Mouse (Mus musculus) gastrocnemius, postnatal 4 days (tissue): ENCODE results near the gene 4930412O13Rik. TPM values are rescaled to one million over a fixed set of nuclear protein-coding genes. Genes with fewer than 3 reads are reported as not detected.
A peak's percentile ranks its signal among the peaks of the same experiment; 100 is the strongest.

Experiments used
- DNase-seq, 2 experiments: peaks; one replicate each; pipeline ENCODE4 v3.0.0; 2021 to 2022; ENCODE audit warnings: low spot score in 2 of 2, mixed read lengths in 2 of 2
- total RNA-seq, 2 experiments: library from RNA; stranded (reverse); gene quantifications; 2 replicates each; pipeline ENCODE4 v1.2.3; 2021

Gene 4930412O13Rik
- total RNA-seq, 2 experiments from 2014 or later, result not detected

DNA sequence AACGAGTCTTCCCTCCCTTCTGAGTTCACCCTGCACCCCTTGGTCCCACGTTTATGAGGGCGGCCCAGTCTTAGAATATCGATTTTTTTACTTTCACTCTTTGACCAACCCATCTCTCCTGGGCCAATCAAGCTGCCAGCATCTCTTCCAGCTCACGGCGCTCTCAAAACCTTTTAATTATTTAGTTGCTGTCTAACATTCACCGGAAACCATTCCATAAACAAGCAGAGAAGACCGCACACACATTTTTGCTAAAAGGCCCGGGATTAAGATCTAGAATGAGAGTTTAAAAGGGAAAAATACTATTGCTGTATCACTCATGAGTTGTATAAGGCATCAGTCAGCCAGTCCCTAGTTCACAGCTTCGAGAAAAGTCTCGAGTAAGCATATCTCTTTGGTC, 781 bp upstream of the 4930412O13Rik start:
- no peak for DNase-seq

DNA sequence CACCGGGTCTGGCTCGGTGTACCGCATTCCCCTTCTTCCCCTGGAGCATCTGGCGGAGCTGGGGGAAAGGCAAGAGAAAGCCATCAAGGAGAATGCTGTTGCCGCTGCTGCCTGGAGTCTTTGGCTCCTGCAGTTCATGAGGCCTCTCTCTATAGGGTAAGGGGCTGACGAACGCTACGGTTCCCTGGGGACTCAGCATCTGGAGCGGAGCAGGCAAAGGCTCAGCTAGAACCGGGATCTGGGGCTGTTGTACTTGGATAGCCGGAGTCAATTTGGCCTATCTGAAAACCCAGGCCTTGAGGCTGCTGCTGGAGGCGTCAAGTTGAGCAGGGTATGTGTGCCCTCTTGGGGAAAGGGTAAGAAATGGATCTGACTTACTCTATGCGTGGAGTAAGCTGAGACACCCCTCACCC, 565 bp downstream of the 4930412O13Rik start:
- DNase-seq, result no peak

DNA sequence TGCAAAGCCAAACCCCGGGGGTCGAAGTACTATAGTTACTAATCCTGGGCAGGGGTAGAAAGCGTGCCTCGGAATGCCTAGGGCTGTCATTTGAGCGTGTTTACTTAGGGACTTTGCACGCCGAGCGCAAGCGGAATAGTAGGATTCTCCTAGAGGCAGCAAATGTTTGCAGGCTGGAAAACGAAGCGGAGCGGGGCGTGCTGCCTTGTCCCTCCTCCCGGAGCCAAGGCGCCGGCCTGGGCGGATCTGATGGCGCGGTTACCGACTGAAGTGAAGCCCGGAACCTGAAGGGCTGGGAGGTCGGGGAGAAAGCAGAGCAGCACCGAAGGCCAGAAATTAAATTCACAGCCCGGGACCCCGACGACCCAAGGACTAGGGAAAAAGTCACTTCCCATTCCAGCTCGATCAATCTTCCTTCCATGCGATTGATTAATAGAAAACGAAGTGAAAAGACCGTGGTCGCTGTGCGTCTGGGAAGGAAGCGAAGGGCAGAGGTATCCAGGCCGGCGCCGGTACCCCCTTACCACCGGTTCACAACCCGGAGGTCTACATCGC, 1.4 kb downstream of the 4930412O13Rik start:
- peak in 1 of 2 experiments; percentile 37 for DNase-seq

DNA sequence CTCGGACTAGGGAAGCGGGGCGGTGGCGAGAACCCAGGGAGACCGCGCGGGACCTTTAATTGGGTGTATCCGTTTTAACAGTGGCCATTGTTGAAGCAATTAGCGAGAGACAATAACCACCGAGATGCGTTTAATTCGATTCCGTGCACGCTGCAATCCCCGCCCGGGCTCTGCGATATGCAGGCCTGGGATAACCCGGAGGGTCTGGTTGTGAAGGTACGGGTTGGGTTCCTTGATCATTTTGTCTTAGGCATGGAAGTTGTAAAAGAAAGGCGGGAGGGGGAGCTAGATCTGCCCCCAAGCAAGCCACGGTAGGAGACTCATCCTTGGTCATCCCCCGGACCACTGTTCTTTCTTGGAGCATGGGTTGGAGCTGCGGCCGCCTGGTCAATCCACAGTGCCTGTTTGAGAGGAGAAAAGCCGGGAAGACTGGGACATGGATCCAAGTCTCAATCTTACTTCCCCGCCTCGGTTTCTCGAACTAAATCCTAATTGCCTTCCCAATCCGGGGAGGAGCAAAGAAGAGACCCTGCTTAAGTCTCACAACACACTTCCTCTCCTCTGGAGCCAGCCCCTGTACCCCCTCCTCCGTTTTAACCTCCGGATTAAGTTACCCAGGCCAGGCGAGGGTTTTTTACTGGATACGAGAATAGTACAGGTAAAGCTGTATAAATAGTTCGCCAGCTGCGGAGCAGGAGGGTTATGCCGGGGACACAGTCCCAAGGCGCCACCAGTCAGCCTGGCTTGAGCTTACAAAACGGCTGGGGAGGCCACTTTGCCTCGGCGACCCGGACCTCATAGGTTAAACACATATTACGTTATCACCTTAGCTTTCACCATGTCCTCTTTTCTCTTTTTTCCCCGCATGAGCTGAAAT, 2.1 kb downstream of the 4930412O13Rik start:
- no peak for DNase-seq

DNA sequence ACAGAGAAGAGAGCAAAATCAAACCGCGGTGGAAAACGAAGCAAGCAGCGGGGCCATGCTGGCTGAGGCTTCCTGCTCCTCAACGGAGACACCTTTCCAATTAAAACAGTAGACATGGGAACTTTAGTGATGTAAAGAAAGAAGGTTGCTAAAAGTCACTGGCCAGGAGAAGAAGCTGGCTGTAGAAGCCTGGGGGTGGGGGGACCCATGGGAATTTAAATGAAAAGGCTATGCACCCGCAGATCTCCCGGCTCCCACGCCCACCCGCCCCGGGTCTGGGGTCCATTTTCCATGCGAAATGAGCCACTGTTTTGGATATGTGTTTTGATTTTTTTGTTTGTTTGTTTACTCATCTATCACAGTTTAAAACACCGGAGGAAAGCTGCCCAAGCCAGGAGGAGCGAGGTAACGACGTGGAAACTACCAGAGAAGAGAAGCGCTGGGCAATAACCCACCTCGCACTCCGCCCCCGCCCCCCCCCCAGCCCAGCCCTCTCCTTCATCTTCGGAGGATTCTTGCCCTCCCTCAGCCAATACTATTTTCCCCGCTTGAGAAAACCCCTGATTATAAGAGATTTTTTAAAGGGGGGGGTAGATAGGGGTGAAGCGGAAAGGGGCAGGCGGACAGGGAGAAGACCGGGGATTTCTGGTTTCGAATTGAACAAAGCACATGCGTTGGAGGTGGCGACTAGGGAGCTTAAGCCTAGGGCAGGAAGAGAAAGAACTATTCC, 2.9 kb downstream of the 4930412O13Rik start:
- no peak for DNase-seq

DNA sequence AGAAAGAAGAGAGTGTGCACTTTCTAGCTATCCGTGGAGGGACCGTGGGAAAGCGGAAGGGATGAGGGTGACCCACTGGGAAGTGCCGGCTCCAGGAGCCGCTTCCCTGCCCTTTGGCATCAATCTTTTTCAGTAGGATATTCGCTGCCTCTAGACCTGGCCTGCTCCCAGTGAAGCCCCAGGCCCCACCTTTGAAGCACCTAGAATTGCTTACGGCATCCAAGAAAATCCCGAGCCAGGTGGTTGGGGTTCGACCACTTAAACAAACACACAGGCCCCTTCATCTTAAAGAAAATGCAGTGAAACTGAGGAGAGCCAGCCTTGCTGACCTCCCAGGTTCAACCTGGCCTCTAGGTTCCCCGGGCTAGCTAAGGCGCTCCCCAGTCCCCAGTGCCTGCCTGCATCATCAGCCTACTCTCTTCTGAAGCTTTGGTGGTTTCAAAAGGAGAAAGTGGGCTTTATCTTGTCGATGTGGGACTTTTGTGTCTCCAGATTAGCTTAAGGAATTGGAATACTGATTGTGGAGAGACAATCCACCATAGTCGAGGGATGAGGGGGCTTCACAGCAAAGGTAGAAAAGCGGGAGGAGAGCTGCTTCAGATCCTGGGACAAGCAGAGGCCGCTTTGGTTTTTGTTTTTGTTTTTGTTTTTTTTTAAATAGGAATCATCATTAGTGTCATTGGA, 3.6 kb downstream of the 4930412O13Rik start:
- no peak for DNase-seq

DNA sequence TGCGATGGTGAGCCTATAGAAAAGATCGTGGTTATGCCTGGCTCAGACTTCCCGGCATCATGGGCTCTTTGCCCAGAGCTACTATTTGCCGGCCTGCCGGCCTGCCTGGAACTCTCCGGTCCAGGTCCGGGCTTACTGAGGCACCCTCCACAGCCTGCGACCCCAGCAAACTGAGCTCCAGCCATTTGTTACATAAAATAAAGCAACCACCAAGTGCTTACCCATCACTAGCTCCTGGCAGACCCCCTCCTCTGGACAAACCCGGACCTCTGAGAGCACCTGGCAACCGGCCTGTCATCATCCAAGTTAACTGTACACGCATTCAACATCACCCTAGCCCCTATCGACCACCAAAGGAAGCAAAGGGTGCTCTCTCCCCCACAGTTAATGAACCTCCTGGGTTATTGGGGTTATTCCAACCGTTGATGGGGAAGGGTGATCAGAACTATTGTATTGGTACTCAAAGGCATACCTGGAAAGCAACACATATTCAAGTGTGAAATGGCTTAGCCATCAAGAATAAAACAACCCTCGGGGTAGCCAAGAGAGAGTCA, 4.2 kb downstream of the 4930412O13Rik start:
- no peak for DNase-seq

DNA sequence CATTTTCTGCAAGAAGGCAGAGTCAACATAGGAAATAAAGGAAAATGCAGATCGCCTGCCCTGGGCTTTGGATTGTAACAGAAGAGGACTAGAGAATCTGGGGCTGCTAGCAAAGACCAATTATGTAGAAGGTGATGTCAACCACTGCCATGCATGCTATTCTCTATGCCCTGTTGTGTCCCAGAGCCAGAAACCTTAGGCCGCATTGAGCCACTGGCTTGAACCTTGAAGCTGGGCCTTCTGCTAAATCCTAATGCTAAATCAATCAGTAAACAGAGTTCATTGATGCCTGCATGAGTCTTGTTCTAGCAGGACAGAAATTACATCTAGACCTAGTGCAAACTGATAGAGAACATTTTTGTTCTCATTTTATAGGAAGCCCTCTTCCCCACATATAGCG, 5.0 kb downstream of the 4930412O13Rik start:
- no peak for DNase-seq

DNA sequence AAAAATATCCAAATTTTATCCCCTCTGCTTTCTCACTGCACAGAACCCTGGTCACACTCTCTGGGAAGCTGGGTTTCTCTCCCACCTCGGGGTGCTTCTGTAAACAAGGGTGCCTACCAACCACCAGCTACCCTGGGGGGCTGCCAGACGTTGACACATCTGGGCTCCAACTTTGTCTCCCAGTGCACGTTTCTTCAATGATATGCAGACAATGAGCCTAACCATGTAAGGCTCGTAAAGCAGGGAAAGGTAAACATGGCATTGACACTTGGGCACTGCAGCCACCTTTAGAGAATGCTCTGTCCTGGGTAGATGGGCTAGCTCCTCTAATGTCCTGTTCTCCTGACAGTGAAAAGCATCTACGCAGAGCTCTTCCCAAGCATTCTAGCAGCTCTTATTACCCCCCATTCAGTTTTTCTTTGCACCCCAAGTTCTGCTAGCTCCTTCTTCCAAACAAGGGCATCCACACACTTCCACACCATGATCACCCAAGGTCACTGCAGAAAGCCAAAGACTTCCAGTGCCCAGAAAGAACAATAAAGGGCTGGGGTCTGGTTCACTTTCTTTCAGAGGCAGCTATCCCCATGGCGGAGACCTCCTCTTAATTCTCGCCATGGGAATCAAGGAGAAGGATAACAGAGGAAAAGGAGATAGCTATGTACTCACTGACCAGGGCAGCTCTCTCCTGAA, 6.0 kb downstream of the 4930412O13Rik start:
- no peak for DNase-seq

DNA sequence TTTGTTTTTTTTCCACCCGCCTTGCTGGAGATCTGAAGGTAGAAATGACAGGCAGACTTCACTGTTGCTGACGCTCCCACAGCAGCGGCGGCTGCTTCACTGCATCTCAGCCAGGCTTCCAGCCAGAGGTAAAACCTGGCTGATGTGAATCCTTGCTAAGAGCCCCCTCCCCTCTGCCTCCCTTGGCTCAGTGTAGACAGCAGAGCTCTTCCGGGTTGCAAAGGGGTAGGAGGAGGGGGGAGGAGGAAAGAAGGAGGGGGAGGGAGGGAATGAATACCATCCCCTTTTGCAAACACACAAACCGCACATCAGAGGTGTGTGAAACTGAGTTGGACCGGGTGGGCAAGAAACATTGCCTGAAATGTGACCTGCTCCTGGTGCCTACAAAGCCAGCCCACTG, 6.6 kb downstream of the 4930412O13Rik start:
- DNase-seq, result no peak

DNA sequence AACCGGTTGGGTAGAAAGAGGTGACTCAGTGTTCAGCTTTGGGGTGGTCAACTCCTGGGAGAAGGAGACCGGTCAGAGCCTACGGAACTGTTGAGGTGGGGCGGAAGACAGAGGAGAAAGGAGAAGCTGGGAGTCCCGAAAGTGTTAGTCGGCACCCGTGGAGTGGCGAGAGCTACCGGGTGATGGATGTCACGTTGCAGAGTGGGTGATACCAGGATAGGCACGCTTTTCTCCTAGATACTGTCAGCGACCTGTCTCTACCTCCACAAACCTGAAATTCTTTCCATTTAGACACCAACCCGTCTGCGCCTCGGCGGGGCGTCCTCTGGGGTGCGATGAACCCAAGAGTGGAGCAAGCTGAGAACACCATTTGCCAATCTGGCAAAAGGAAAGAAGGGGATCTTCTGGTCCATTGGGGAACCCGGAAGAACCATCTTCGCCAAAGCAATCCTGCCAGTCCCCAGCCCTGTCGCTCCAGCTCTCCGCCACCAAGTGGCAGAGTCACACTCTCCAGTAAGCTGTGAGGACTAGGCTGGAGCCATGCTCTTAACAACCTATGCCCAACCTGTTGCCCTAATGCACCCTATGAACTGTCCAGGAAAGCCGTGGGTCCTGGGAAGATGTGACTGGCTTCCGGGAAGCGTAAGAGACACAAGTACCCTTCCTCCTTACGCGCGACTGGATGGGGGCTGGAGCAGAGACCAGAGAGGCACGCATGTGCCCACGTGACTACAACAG, 8.0 kb downstream of the 4930412O13Rik start, which contains the start of gene 9230102O04Rik:
Gene 9230102O04Rik (minus strand): TSS at position 628 of the 738 bp plus-strand sequence.
- DNase-seq, result no peak

DNA sequence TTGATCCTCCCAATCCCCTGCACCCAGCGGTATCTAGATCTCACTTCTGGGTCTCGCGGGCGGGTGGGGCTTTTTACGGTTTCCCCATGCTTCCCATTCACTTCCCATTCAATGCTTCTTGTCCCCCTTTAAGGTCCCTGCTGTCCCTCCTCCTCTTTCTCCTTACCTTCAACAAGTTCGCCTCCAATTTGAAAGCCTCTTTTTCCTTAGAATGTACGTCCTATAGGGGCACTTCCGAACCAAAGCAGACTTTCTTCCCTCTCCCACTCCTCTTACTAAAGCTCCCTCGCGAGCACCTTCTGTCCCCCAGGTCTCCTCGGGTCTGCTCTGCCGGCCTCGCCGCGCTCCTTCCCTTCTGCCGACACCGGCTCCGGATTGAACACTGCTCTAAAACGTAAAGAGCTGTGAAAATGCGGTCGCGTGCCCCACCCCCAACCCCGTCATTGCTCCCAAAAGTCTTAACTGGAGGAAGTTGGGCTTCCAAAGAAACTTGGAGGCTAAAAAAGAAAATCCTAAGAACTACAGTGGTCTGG, 8.7 kb downstream of the 4930412O13Rik start, which contains the start of gene Gata3:
Gene Gata3 (minus strand): TSS at position 384 of the 533 bp plus-strand sequence.
- DNase-seq, result no peak

DNA sequence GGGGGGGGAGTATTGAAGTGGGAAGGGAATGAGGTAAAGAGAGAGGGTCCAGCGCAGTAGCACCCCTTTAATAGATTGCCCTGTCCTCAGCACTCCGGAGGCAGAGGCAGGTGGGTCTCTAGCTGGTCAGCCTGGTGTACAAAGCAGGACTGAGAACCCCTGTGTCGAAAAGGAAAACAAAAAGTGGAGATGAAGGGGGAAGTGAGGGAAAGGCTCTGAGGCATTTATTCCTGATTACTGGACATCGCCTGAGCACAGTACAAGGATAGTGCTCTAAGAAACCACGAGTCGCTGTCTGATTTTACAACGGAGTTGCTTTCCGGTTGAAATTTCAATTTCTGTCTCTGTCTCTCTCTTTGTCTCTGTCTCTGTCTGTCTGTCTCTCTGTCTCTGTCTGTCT, 9.2 kb downstream of the 4930412O13Rik start:
- DNase-seq, result no peak

DNA sequence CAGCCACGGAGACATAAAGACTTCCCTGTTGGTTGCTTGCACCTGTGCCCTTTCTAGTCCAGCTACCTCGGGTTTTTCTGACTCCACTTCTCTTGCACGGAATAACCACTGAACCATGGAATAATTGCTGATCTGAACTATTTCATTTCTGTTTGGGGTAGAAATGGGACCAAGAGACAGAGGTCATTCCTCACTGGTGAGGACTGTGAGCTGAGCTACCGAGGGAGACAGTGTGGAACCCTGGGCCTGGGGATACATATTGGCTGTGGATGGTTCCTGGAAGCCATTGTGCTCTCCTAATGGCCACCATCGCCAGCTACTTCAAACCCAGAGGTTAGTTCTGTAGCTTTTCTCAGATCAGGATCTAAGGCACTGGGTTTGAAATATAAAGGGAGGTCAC, 9.9 kb downstream of the 4930412O13Rik start:
- DNase-seq, result no peak

DNA sequence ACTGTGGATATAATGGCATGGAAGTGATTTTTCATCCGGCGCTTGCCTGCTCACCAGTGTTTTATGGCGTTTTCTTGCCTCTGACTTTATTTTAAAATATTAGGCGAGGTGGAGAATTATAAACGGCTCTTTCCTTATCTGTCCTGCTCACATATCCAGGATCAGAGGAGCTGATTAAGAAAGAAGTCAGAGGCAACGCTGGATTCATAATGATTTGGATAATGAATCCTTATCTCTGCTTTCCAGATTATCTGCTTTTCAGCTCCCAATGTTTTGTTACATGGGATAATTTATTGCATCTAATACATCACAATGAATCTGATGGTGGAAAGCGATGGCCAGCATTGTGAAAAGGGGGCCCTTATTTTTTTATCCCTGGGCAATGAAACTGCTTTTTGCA, 11.5 kb downstream of the 4930412O13Rik start:
- no peak for DNase-seq

DNA sequence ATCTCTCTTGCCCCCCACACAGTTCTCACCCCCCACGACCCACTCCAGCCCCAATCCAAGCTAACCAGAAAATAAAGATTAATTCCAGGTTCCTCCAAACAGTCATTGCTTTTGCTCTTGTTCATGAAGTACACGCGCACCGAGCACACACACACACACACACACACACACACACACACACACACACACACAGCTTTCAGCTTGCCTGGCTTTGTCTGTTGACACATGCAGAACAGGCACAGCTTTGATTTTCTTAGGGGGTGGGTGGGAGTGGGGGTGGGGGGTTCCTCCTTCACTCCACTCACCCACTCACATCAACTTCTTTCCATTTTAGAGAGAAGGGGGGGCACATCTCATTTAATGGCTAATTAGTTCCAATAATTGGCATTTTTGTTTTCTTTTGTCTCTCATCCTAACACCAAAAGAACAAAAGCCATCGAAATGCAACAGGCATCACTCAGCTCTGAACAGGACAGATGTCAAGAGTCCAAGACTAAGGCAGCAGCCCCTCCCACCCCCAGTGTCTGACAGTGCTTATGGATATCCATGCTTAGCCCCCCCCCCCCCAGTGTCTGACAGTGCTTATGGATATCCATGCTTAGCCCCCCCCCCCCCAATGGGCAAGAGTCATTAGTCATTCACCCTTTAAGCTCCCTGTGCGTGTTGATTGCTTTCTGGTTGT, 12.4 kb downstream of the 4930412O13Rik start:
- DNase-seq, result no peak

DNA sequence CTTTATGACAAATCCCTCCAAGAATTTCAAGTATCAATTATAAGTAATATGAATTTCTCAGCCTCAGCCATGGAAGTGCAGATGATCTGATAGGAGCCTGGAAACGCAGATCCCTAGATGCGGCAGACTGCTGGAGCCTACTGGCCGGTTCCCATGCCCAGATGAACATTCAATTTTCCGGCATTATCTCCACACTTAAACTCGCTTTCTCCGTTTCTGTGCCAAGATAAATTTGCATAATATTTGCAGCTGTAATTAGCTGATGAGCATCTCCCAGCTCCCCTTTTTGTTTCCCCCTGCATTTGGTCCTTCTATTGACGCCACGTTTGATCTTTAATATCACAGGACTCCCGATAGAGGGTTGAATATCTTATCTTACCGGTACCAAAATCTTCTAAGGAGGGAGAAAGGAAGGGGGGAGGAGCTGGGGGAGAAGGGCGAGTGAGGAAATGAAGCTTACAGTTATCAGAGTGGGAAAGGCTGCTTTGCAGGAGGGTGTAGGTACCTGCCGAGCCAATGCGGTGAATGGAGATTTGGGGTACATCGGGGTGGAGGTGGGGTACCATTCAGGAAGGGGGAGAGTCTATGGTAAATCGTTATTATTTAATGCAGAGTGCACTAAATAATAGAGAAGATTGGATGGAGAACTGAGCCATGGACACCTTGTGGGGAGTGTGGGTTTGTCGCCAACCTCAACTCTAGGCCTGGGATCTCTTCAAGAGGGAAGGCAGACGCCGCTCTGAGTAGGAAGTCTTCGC, 14.0 kb downstream of the 4930412O13Rik start:
- DNase-seq, result no peak
